Mouse (Mus musculus): Measurements from ENCODE around the gene Sesn1.

Sesn1 gene

GRCm38 (mm10) chr10:41859820-41860219 lies 50.1 kb downstream of the Sesn1 start:
- in situ Hi-C loops (cut with MboI; ENCODE audit: unreplicated experiment in 2 of 2), result no loop called here

- in situ Hi-C loops (cut with MboI; ENCODE audit: unreplicated experiment in 2 of 2), result no loop called here
Measured at GRCm38 (mm10) chr10:41860275-41860688, 50.5 kb downstream of the Sesn1 start.

GRCm38 (mm10) chr10:41863053-41863452 lies 53.3 kb downstream of the Sesn1 start:
- in situ Hi-C loops (cut with MboI; ENCODE audit: unreplicated experiment in 2 of 2), result no loop called here

GRCm38 (mm10) chr10:41866069-41866837 lies 56.5 kb downstream of the Sesn1 start:
- in situ Hi-C loops (cut with MboI; ENCODE audit: unreplicated experiment in 2 of 2), result no loop called here

GRCm38 (mm10) chr10:41866838-41867154 lies 57.1 kb downstream of the Sesn1 start:
- in situ Hi-C loops (cut with MboI; ENCODE audit: unreplicated experiment in 2 of 2), result no loop called here

- in situ Hi-C loops (cut with MboI; ENCODE audit: unreplicated experiment in 2 of 2), result no loop called here
Measured at GRCm38 (mm10) chr10:41867956-41868355, 58.2 kb downstream of the Sesn1 start.

GRCm38 (mm10) chr10:41870101-41870500 lies 60.4 kb downstream of the Sesn1 start:
- in situ Hi-C loops (cut with MboI; ENCODE audit: unreplicated experiment in 2 of 2), result no loop called here

- in situ Hi-C loops (cut with MboI; ENCODE audit: unreplicated experiment in 2 of 2), result no loop called here
Measured at GRCm38 (mm10) chr10:41871564-41871963, 61.8 kb downstream of the Sesn1 start.

GRCm38 (mm10) chr10:41875624-41876023 lies 65.9 kb downstream of the Sesn1 start:
- in situ Hi-C loops (cut with MboI; ENCODE audit: unreplicated experiment in 2 of 2), result no loop called here

GRCm38 (mm10) chr10:41878344-41878743 lies 68.6 kb downstream of the Sesn1 start:
- in situ Hi-C loops (cut with MboI; ENCODE audit: unreplicated experiment in 2 of 2), result no loop called here

GRCm38 (mm10) chr10:41879675-41880074 lies 69.9 kb downstream of the Sesn1 start:
- in situ Hi-C loops (cut with MboI; ENCODE audit: unreplicated experiment in 2 of 2), result loop anchor here in 1 of 2 experiments (10.0 kb wide), 1 partner anchor 65 kb away; no protein-coding TSS in a partner anchor

GRCm38 (mm10) chr10:41880206-41880605 lies 70.5 kb downstream of the Sesn1 start:
- in situ Hi-C loops (cut with MboI; ENCODE audit: unreplicated experiment in 2 of 2), result loop anchor here in 1 of 2 experiments (10.0 kb wide), 1 partner anchor 65 kb away; no protein-coding TSS in a partner anchor

- in situ Hi-C loops (cut with MboI; ENCODE audit: unreplicated experiment in 2 of 2), result loop anchor here in 1 of 2 experiments (10.0 kb wide), 1 partner anchor 66 kb away; no protein-coding TSS in a partner anchor
Measured at GRCm38 (mm10) chr10:41880777-41881176, 71.0 kb downstream of the Sesn1 start.

- in situ Hi-C loops (cut with MboI; ENCODE audit: unreplicated experiment in 2 of 2), result loop anchor here in 1 of 2 experiments (10.0 kb wide), 1 partner anchor 67 kb away; no protein-coding TSS in a partner anchor
Measured at GRCm38 (mm10) chr10:41881438-41881837, 71.7 kb downstream of the Sesn1 start.

- in situ Hi-C loops (cut with MboI; ENCODE audit: unreplicated experiment in 2 of 2), result loop anchor here in 1 of 2 experiments (10.0 kb wide), 1 partner anchor 69 kb away; no protein-coding TSS in a partner anchor
Measured at GRCm38 (mm10) chr10:41883741-41884575, 74.2 kb downstream of the Sesn1 start.

GRCm38 (mm10) chr10:41887080-41887821 lies 77.5 kb downstream of the Sesn1 start:
- in situ Hi-C loops (cut with MboI; ENCODE audit: unreplicated experiment in 2 of 2), result loop anchor here in 1 of 2 experiments (10.0 kb wide), 1 partner anchor 72 kb away; no protein-coding TSS in a partner anchor

- in situ Hi-C loops (cut with MboI; ENCODE audit: unreplicated experiment in 2 of 2), result loop anchor here in 1 of 2 experiments (10.0 kb wide), 1 partner anchor 74 kb away; no protein-coding TSS in a partner anchor
Measured at GRCm38 (mm10) chr10:41888365-41888941, 78.7 kb downstream of the Sesn1 start.

GRCm38 (mm10) chr10:41889566-41889965 lies 79.8 kb downstream of the Sesn1 start:
- in situ Hi-C loops (cut with MboI; ENCODE audit: unreplicated experiment in 2 of 2), result loop anchor here in 1 of 2 experiments (10.0 kb wide), 1 partner anchor 75 kb away; no protein-coding TSS in a partner anchor

GRCm38 (mm10) chr10:41890537-41890936 lies 80.8 kb downstream of the Sesn1 start:
- in situ Hi-C loops (cut with MboI; ENCODE audit: unreplicated experiment in 2 of 2), result loop anchor here in 1 of 2 experiments (10.0 kb wide), 2 partner anchors 84 to 384 kb away; partner anchors contain the start of gene Foxo3

- in situ Hi-C loops (cut with MboI; ENCODE audit: unreplicated experiment in 2 of 2), result loop anchor here in 1 of 2 experiments (10.0 kb wide), 2 partner anchors 83 to 383 kb away; partner anchors contain the start of gene Foxo3
Measured at GRCm38 (mm10) chr10:41891312-41891711, 81.6 kb downstream of the Sesn1 start.
